Mouse (Mus musculus): ENCODE measurements around the gene Nell2.

DNA sequence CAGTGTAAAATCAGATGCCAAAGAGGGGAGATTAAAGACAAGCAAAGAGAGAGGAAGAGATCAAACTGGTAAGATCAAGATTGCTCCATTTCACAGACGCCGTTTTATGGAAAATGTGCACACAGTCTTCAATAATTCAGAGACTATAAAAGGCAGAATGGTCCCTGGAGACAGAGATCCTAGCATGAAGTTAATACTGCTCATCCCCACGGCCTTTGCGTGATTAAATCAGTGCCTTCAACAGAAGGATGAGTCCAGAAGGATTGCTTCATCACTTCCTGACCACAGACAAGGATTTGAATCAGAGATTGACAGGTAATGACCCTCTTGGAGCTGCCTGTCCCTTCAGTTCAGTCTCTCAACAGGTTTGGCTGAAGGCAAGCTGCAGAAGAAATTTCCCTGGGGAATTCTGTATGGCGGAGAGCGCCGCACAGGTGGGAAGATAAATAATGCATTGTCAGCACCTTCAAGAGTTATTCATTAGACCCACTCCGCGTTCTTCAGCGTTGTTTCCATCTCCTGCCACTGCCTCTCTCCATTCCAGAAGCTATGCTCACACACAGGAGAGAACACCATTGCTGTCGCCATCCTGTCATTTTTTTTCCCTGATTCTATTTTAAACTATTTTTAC, 118.0 kb downstream of the Nell2 start:
- no peak for TF ChIP-seq CTCF (IDR thresholded peaks at IDR 0.05; ENCODE audit: low read depth)
- no peak for TF ChIP-seq EP300 (IDR thresholded peaks at IDR 0.05; ENCODE audit: low read depth)
